Mouse (Mus musculus) myocyte (in vitro differentiated cells): ENCODE results near the gene Scpep1. TPM values are rescaled to one million over a fixed set of nuclear protein-coding genes. Genes with fewer than 3 reads are reported as not detected.

Experiments
- H3K27me3 ChIP-seq: one replicate; pipeline ENCODE4 v1.6.1; 2011; ENCODE audit not compliant: control insufficient read depth, insufficient read depth, insufficient read length
- H3K36me3 ChIP-seq: one replicate; pipeline ENCODE4 v1.6.1; 2011; ENCODE audit not compliant: control insufficient read depth, insufficient read depth
- H3K4me2 ChIP-seq: one replicate; pipeline ENCODE4 v1.6.1; 2011; ENCODE audit warnings: low read depth, control low read depth
- H3K4me3 ChIP-seq: one replicate; pipeline ENCODE4 v1.5.1; 2011; ENCODE audit warnings: mild to moderate bottlenecking, control low read depth, moderate library complexity
- H3K79me2 ChIP-seq: one replicate; pipeline ENCODE4 v1.6.1; 2011; ENCODE audit not compliant: control insufficient read depth, insufficient read depth
- H3ac ChIP-seq: one replicate; pipeline ENCODE4 v1.6.1; 2011; ENCODE audit not compliant: control insufficient read depth, insufficient read length
- CEBPB ChIP-seq: IDR thresholded peaks from 2 replicates; pipeline ENCODE4 v1.6.1; 2011; ENCODE audit warnings: mild to moderate bottlenecking, moderate library complexity; ENCODE audit not compliant: poor library complexity, insufficient read depth, severe bottlenecking
- E2F4 ChIP-seq: IDR thresholded peaks from one replicate; pipeline ENCODE4 v1.6.1; 2011; ENCODE audit warnings: mild to moderate bottlenecking, control low read depth, moderate library complexity; ENCODE audit not compliant: insufficient read depth
- MAX ChIP-seq: IDR thresholded peaks from one replicate; pipeline ENCODE4 v1.6.1; 2011; ENCODE audit warnings: low read depth, mild to moderate bottlenecking, control low read depth
- MYOD1 ChIP-seq, 3 experiments: IDR thresholded peaks; one replicate each; pipeline ENCODE4 v1.6.1; 2011; ENCODE audit warnings: control low read depth in 2 of 3, low read depth in 2 of 3, mild to moderate bottlenecking in 2 of 3, moderate library complexity in 1 of 3; ENCODE audit not compliant: insufficient read length in 2 of 3, control insufficient read depth in 1 of 3
- MYOG ChIP-seq, 3 experiments: IDR thresholded peaks; one replicate each; pipeline ENCODE4 v1.6.1; 2011; ENCODE audit warnings: control low read depth in 2 of 3, low read depth in 2 of 3, mild to moderate bottlenecking in 2 of 3; ENCODE audit not compliant: insufficient read length in 2 of 3, control insufficient read depth in 1 of 3, insufficient read depth in 1 of 3
- POLR2A ChIP-seq: IDR thresholded peaks from one replicate; pipeline ENCODE4 v1.6.1; 2011; ENCODE audit warnings: low read depth, mild to moderate bottlenecking, control low read depth, moderate library complexity; ENCODE audit not compliant: insufficient read length
- POLR2AphosphoS2 ChIP-seq: IDR thresholded peaks from one replicate; pipeline ENCODE4 v1.6.1; 2011; ENCODE audit warnings: low read depth, control low read depth; ENCODE audit not compliant: insufficient read length
- REST ChIP-seq: IDR thresholded peaks from one replicate; pipeline ENCODE4 v1.6.1; 2011; ENCODE audit warnings: mild to moderate bottlenecking, control low read depth, moderate library complexity; ENCODE audit not compliant: insufficient read depth, insufficient read length
- SRF ChIP-seq: IDR thresholded peaks from one replicate; pipeline ENCODE4 v1.6.1; 2011; ENCODE audit warnings: low read depth; ENCODE audit not compliant: control insufficient read depth, insufficient read length
- TCF12 ChIP-seq: IDR thresholded peaks from one replicate; pipeline ENCODE4 v1.6.1; 2011; ENCODE audit warnings: mild to moderate bottlenecking, control low read depth; ENCODE audit not compliant: poor library complexity, insufficient read depth, severe bottlenecking
- TCF3 ChIP-seq: IDR thresholded peaks from one replicate; pipeline ENCODE4 v1.6.1; 2011; ENCODE audit warnings: low read depth, control low read depth; ENCODE audit not compliant: insufficient read length
- USF1 ChIP-seq: IDR thresholded peaks from one replicate; pipeline ENCODE4 v1.6.1; 2011; ENCODE audit warnings: low read depth, mild to moderate bottlenecking, control low read depth, moderate library complexity
- polyA plus RNA-seq: library from polyadenylated mRNA; unstranded; fragments of >200 nt; fragmentation: generic; extraction: Trizol; gene quantifications from one replicate; pipeline ENCODE4 v1.2.1, GENCODE M21; 2012; ENCODE audit warnings: missing spikeins

The Scpep1 gene
- polyA plus RNA-seq, 1 experiment, result 172 TPM

- no peaks in the 10 kb centered on the region for H3K27me3 ChIP-seq
- TF ChIP-seq CEBPB (no peak), POLR2A (no peak), SRF (no peak), MYOG (IDR thresholded peaks at IDR 0.05; ENCODE audit: control insufficient read depth in 1 of 3, insufficient read depth in 1 of 3, insufficient read length in 2 of 3, low read depth in 2 of 3) (no peak), TCF12 (no peak), USF1 (no peak), REST (no peak)
- no peaks in the 10 kb centered on the region for H3K36me3 ChIP-seq
- H3K79me2 ChIP-seq, result peaks cover 5% of the 10 kb centered on the region
- no peak overlapping the region for H3K4me3 ChIP-seq
- no peak overlapping the region for H3ac ChIP-seq
- peak overlapping the region; percentile 3 for H3K4me2 ChIP-seq
Observed at GRCm38 (mm10) chr11:89002068-89002467, 46.8 kb upstream of the Scpep1 start.

- Histone ChIP-seq H3ac (no peak overlapping the region), H3K79me2 (peaks cover 5% of the 10 kb centered on the region), H3K27me3 (no peaks in the 10 kb centered on the region), H3K36me3 (no peaks in the 10 kb centered on the region), H3K4me2 (peak overlapping the region; percentile 46), H3K4me3 (no peak overlapping the region)
- TF ChIP-seq TCF12 (no peak), POLR2A (no peak), USF1 (no peak), MAX (no peak), POLR2AphosphoS2 (no peak), MYOG (IDR thresholded peaks at IDR 0.05; ENCODE audit: control insufficient read depth in 1 of 3, insufficient read depth in 1 of 3, insufficient read length in 2 of 3, low read depth in 2 of 3) (no peak), MYOD1 (IDR thresholded peaks at IDR 0.05; ENCODE audit: control insufficient read depth in 1 of 3, insufficient read length in 2 of 3, low read depth in 2 of 3) (no peak), SRF (no peak), CEBPB (no peak), REST (no peak), TCF3 (no peak), E2F4 (no peak)
Observed at GRCm38 (mm10) chr11:89001569-89001968, 46.3 kb upstream of the Scpep1 start.

GRCm38 (mm10) chr11:89000527-89000819 is 45.2 kb upstream of the Scpep1 start:
- H3ac ChIP-seq, result no peak overlapping the region
- H3K27me3 ChIP-seq, result no peaks in the 10 kb centered on the region
- TF ChIP-seq CEBPB (no peak), TCF3 (no peak), MAX (no peak), MYOG (IDR thresholded peaks at IDR 0.05; ENCODE audit: control insufficient read depth in 1 of 3, insufficient read depth in 1 of 3, insufficient read length in 2 of 3, low read depth in 2 of 3) (no peak), MYOD1 (IDR thresholded peaks at IDR 0.05; ENCODE audit: control insufficient read depth in 1 of 3, insufficient read length in 2 of 3, low read depth in 2 of 3) (no peak)
- H3K4me2 ChIP-seq, result peak overlapping the region; percentile 58
- peaks cover 5% of the 10 kb centered on the region for H3K79me2 ChIP-seq
- H3K36me3 ChIP-seq, result no peaks in the 10 kb centered on the region
- peak overlapping the region; percentile 40 for H3K4me3 ChIP-seq

GRCm38 (mm10) chr11:88999723-89000526 is 44.7 kb upstream of the Scpep1 start:
- H3K36me3 ChIP-seq, result no peaks in the 10 kb centered on the region
- H3ac ChIP-seq, result peak overlapping the region; percentile 37
- peaks cover 5% of the 10 kb centered on the region for H3K79me2 ChIP-seq
- H3K4me3 ChIP-seq, result peak overlapping the region; percentile 40
- peak overlapping the region; percentile 58 for H3K4me2 ChIP-seq
- no peaks in the 10 kb centered on the region for H3K27me3 ChIP-seq
- TF ChIP-seq USF1, result no peak
- no peak for TF ChIP-seq E2F4
- no peak for TF ChIP-seq REST

- Histone ChIP-seq H3K79me2 (peaks cover 5% of the 10 kb centered on the region), H3ac (peak within 1 kb of the TSS; percentile 37), H3K36me3 (no peaks in the 10 kb centered on the region), H3K4me2 (peak within 1 kb of the TSS; percentile 58), H3K4me3 (peak within 1 kb of the TSS; percentile 40), H3K27me3 (no peaks in the 10 kb centered on the region)
- TF ChIP-seq E2F4, result no peak
- TF ChIP-seq MAX, result no peak
- peak in 2 of 3 experiments; percentile 71 to 73 for TF ChIP-seq MYOD1 (IDR thresholded peaks at IDR 0.05; ENCODE audit: control insufficient read depth in 1 of 3, insufficient read length in 2 of 3, low read depth in 2 of 3)
- TF ChIP-seq TCF3, result no peak
- TF ChIP-seq SRF, result no peak
- TF ChIP-seq TCF12, result no peak
- no peak for TF ChIP-seq REST
- no peak for TF ChIP-seq CEBPB
- peak; percentile 90 for TF ChIP-seq POLR2A
- TF ChIP-seq USF1, result peak; percentile 86
- peak in 1 of 3 experiments; percentile 45 for TF ChIP-seq MYOG (IDR thresholded peaks at IDR 0.05; ENCODE audit: control insufficient read depth in 1 of 3, insufficient read depth in 1 of 3, insufficient read length in 2 of 3, low read depth in 2 of 3)
- TF ChIP-seq POLR2AphosphoS2, result peak; percentile 85
Observed at GRCm38 (mm10) chr11:88998974-88999722, 43.9 kb upstream of the Scpep1 start, which contains the start of gene Trim25. Gene Trim25, plus strand, starts transcription at chr11:88999376.
